Mouse (Mus musculus) cerebellum, adult 11 months (tissue): ENCODE data around the gene Supt3.

Experiments used
- DNase-seq: peaks from one replicate; pipeline ENCODE4 v3.0.0; 2022

Supt3 gene

GRCm38 (mm10) chr17:44776738-44777270, at the start of gene Supt3:
Gene Supt3 (plus strand): TSS chr17:44777152.
- peak; percentile 96 for DNase-seq

GRCm38 (mm10) chr17:44727675-44728074, 49.3 kb upstream of the Supt3 start:
- no peak for DNase-seq

- no peak for DNase-seq
Observed at GRCm38 (mm10) chr17:44728464-44728863, 48.5 kb upstream of the Supt3 start.

DNA sequence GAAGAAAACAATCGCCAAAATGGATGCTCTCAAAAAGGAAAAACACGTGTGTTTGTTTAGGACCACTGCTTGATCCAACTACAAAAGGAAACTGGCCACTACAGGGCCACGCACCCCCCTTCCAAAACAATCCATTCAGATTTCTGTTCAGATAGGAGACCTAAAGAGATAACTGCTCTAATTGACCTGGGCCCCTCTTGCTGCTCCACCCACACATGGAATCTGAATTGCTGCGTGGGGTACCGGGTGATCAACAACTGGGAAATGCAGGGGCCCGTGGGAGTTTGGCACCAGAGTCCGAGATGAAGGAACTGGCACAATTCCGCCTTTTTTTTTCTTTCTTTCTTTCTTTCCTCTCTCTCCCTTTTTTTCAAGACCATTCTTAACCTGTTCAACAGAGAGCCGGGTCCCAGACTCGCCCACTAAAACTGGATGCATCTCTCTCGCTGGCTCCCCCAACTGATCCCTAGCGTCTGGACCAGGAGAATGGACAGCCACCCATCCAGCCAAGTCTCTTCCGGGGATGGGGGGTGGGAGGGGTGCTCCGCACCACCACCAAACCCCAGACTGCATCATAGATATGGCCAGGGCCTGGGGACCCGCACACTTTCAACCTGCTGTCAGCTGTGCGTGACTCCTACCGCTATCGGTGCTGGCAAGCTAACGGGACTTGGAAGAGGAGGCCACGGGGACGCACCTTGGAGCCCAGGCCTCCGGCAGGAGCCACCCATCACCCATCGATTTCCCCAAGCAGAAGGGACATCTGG, 43.2 kb upstream of the Supt3 start:
- DNase-seq: no peak

GRCm38 (mm10) chr17:44734501-44735222, 42.3 kb upstream of the Supt3 start:
- DNase-seq: peak; percentile 11

GRCm38 (mm10) chr17:44735223-44735990, 41.5 kb upstream of the Supt3 start:
- no peak for DNase-seq

GRCm38 (mm10) chr17:44735991-44736561, 40.9 kb upstream of the Supt3 start:
- peak; percentile 36 for DNase-seq

DNA sequence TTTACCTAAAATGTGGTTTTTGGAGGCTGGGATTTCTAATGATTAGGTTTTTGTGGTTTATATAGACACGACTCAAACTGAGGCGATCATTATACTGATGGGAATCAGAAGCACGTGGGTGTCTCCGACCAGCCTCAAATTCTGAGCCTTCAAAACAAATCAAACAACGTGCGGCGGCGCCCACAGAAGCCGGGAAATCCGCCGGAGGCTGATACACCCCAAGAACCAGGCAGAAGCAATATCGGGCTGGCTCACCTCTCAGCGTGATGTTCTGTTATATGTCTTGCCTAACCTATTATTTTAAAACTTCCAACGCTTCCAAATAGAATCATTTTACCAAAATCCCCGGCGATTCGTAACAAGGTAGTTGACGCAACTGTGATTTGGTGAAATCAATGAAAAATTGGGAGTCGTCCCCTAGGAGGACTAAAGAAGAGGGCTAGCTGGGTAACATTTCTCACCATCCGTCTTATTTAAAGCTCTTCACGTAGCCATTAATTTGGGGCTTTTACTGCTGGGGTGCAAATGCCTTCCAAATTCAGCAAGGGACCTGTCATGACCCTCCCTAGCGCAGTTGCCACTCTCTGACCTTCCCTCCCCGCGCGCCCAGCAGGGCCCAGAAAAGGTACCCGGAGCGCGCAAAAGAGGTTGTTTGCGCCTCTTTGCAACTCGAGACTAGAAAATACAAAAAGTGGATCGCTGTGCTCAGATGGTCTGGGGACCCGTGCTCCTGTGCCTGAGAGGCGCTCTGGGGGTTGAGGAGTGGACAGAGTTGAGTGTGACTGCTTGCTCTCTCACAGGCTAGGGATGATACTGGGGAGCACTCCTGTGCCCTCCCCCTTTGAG, 39.5 kb upstream of the Supt3 start:
- DNase-seq: no peak

DNA sequence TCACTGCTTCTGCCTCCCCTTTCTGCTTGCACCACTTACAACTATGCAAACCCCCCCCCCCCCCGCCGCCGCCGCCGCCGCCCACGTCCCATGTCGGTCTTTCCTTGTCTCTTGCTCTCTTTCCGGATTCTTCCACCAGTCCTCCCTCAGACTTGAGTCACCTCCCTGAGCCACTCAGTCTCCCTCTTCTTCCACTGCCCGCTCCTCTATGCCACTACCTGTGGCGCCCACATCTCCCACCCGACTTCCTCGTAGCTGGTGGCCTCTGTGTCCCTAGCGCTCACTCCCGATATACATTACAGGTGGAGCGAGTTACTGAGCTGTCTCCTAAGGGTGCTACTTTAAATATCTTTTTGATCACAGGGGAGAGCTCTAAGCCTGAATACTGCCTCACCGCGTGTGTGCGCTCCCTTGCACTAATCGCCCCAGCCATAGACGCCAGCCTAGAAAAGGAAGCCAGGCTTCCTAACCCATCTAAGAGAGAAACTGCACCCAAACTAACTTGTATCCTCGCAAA, 38.8 kb upstream of the Supt3 start:
- DNase-seq: no peak

DNA sequence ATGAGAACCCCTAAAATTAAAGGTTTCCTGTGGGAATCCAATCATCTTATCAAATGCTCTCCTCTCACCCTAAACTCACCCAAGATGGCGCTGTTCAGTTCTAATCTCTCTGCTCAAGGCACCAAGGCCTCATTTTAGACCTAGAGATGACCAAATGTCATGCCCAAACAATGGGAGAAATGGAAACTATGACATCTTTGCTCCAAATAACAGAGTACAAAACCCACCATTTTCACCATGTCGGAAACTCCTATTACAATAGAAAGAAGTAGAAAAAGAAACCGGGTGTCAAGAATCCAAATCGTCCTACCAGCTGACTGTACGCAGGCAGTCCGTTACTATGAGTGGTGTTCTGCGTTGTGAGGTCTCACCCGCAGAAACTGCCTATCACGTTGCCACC, 34.7 kb upstream of the Supt3 start:
- no peak for DNase-seq

DNA sequence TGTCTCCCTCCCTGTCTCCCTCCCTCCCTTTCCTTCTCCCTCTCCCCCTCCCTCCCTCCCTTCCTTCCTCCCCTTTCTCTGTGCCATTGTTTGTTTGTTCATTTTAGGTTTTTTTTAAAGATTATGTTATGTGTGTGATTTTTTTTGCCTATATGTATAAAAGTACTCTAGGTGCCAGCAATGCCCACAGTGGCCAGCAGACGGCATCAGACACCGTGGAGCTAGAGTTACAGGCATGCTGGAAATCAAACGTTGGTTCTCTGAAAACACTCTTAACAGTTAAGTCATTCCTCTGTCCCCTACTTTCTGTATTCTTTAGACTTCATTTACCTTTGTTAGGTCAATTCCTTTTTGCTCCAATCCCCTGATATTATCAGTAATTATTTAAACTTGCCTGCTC, 33.2 kb upstream of the Supt3 start:
- DNase-seq: no peak

DNA sequence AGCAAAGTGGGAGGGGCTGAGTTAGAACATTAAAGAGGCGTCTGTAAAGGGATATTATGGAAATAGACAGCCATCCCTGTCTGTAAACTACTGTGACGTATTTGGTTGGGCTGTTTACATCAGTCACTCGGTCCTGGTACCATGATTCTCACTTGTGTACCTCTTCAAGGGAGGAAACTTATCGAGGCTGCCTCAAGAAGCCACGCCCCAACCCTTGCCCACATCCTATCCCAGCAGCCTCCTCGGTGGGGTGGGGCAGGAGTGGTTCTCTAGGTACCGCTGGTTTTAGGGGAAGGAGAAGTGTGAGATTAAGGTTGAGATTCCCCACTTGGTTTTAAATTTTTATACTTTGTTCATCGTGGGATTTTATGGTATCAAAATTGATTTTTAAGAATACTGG, 31.6 kb upstream of the Supt3 start:
- no peak for DNase-seq

- DNase-seq: no peak
Observed at GRCm38 (mm10) chr17:44766318-44766717, 10.6 kb upstream of the Supt3 start.

DNA sequence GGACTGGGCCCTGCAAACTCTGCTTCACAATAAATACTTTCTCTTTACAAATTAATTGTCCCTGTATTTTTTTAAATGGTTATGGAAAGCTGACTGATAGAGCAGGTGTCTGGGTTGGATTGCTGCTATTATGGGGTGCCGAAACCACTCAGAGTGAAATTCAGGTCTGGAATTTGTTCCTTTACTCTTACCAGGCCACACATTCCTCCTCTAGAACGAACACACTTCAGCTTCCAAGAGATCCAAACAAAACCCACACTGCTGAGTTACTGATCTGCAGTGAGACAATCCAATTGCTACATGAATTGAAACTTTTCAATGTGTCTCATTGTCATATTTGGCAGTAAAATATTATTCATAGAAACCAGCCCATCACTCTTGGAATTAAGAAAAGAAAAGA, 10.0 kb upstream of the Supt3 start:
- DNase-seq: no peak

- no peak for DNase-seq
Observed at GRCm38 (mm10) chr17:44767375-44767774, 9.6 kb upstream of the Supt3 start.

DNA sequence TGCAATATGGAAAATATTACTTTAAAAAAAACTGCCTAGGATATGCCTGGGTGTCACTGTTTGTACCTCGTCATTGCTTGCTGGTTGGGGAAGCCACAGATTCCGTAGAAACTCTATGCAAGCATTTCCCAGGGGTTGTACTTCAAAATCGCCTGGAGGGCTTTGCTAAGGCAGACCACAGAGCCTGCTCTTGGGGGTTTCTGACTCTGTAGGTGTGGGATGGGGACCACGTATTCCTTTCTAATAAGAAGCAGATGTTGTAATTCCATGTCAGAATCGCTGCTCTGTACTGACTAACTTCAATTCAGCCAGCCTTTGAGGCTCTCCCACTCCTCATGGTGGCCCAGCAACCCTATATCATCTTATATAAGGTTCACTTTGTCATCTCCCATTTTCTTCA, 8.4 kb upstream of the Supt3 start:
- no peak for DNase-seq

- no peak for DNase-seq
Observed at GRCm38 (mm10) chr17:44770871-44771270, 6.1 kb upstream of the Supt3 start.

DNA sequence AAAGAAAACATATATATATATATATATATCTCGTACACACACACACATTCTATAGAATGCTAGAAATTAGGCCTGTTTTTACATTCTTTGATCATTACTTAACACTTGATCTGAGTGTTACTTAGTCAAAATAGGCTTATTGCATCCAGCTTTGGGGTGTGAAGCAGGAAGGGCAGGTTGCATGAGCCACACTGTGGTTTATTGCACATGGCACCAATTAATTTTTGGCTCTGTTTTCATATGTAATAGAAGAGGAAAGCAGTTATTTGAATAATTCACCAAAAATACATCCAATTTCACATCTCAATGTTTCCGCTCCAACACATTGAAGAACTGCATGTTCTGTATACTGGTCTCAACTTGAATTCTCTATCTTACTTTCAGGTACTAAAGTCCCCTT, 4.4 kb upstream of the Supt3 start:
- DNase-seq: no peak

DNA sequence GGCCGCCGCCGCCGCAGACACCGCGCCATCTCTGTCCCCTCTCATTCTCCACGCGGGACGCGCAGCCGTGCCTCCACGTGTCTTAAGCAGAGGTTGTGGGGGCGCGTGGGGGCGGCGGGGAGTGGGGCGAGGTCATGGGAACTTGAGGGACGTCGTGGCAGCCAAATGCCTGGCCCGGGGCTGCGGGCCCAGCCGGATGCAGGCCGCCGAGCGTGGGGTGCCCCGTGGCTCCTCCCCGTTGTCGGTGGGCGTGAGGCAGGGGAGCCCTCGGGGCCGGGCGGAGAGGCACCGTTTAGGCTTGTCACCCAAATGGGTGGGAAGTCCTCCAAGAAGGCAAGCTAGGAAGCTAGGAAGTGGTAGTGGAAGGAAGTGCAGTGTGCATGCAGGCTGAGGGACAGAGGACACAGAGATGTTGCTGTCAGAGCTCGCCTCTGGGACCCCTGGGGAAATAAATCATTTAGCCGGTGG, 419 bp downstream of the Supt3 start:
- peak; percentile 64 for DNase-seq

DNA sequence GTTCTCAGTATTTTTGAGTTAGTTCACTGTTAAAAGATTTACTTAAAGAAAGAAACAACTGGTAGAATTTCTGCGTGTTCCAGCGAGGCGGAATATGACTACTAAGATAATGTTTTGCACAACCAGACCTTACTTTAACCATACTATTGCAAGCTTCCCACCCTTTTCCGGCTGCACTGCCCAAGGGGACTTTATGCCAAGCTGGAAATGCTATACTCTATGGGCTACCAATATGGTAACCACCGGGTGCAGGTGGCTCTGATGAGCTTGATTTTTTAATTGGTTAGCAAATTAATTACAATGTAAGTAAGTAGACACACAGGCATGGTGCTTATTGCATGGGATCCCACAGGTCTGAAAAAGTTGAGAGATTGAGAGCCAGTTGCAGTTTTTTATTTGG, 1.2 kb downstream of the Supt3 start:
- DNase-seq: no peak

GRCm38 (mm10) chr17:44780353-44780752, 3.4 kb downstream of the Supt3 start:
- no peak for DNase-seq

DNA sequence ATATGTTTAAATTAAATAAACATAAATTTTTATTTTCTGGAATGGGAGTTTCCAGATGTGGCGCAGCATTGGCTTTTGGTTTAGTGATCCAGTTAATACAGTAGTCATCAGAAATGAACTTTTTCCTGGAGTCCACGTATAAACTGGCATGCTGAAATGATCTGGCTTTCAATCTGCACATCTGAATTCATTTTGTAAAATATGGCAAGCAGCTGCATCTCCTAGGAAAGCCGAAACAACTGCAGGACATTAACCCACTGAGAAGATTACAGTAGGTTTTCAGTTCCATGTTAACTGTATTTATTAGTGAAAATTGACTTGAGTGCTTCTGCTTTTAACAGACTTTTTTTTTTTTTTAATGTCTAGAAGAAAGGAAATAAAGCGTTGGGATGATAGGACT, 5.4 kb downstream of the Supt3 start:
- DNase-seq: no peak
